Mouse (Mus musculus): ENCODE measurements around the gene Dusp18.

- TF ChIP-seq CTCF (IDR thresholded peaks at IDR 0.05; ENCODE audit: borderline replicate concordance, extremely low read depth, insufficient read depth, insufficient read length) (peak; percentile 86), POLR2A (IDR thresholded peaks at IDR 0.05; ENCODE audit: borderline replicate concordance, extremely low read depth, insufficient read depth, insufficient read length, poor library complexity, severe bottlenecking) (no peak)
These were observed 26.3 kb downstream of the Dusp18 start for GRCm38 (mm10) chr11:3921281-3921850.

Data from brain, embryonic 14.5 days (tissue).